ENCODE assay signal across 12 mouse cellular contexts in genomic region chr3:27067206-27067605, GRCm38 (mm10).
DNase-seq lines count a peak whose midpoint lies in the region; ATAC-seq and TF ChIP-seq lines count a peak whose summit lies in the region.
"Had no signal": no experiment of that assay in that cellular context is flagged by ENCODE, and none has a peak within 500 bp of the region (broad histone marks: within the 10 kb centered on the region; RNA-seq: fewer than 3 reads in every experiment).

No protein-coding gene starts in this region.

- H3K4me1 ChIP-seq in kidney, adult 2 months (ENCODE audit: control insufficient read depth, insufficient read depth, low read length), result peaks cover 6% of the 10 kb centered on the region; the same call in 1 of the 2 replicates
- H3K4me1 ChIP-seq in kidney, embryonic 16.5 days (ENCODE audit: insufficient read depth, low read length), result no peaks in the 10 kb centered on the region
- no peaks in the 10 kb centered on the region for H3K4me1 ChIP-seq in G1E (ENCODE audit: insufficient read depth, low read depth, low read length)
- H3K4me1 ChIP-seq: heart, embryonic 12.5 days; limb, embryonic 13.5 days had no signal

- H3K4me2 ChIP-seq in kidney, embryonic 16.5 days (replicated peaks; ENCODE audit: low read depth, low read length), result no peak overlapping the region
- H3K4me2 ChIP-seq: heart, embryonic 12.5 days; limb, embryonic 13.5 days had no signal

- TF ChIP-seq POLR2A in kidney, adult 2 months (IDR thresholded peaks at IDR 0.05; ENCODE audit: low read depth, low read length), result no peak

- H3K27me3 ChIP-seq in kidney, adult 2 months (replicated peaks; ENCODE audit: control insufficient read depth, insufficient read depth, low read length), result no peaks in the 10 kb centered on the region
- H3K27me3 ChIP-seq in kidney, embryonic 16.5 days (ENCODE audit: insufficient read depth, low read length), result no peaks in the 10 kb centered on the region
- no peaks in the 10 kb centered on the region for H3K27me3 ChIP-seq in G1E (ENCODE audit: insufficient read depth, low read length)
- H3K27me3 ChIP-seq: heart, embryonic 12.5 days; limb, embryonic 13.5 days had no signal

- no peaks in the 10 kb centered on the region for H3K36me3 ChIP-seq in kidney, adult 2 months (ENCODE audit: control insufficient read depth, insufficient read depth, low read length)
- H3K36me3 ChIP-seq in kidney, embryonic 16.5 days (ENCODE audit: insufficient read depth, low read length), result no peaks in the 10 kb centered on the region
- no peaks in the 10 kb centered on the region for H3K36me3 ChIP-seq in G1E (replicated peaks)
- H3K36me3 ChIP-seq: heart, embryonic 12.5 days; limb, embryonic 13.5 days had no signal

- no peak overlapping the region for H3K9ac ChIP-seq in kidney, embryonic 16.5 days (replicated peaks; ENCODE audit: low read length)
- H3K9ac ChIP-seq: heart, embryonic 12.5 days; limb, embryonic 13.5 days had no signal

- TF ChIP-seq CTCF in kidney, adult 2 months (conservative IDR thresholded peaks at IDR 0.05; ENCODE audit: insufficient read depth, insufficient read length, low read depth, low read length), result no peak
- TF ChIP-seq CTCF in G1E (IDR thresholded peaks at IDR 0.05; ENCODE audit: low read depth, low read length), result no peak

- H3K4me3 ChIP-seq in kidney, adult 2 months (ENCODE audit: insufficient read depth, low read depth, low read length), result no peak overlapping the region
- H3K4me3 ChIP-seq in kidney, embryonic 16.5 days (ENCODE audit: low read length), result no peak overlapping the region
- H3K4me3 ChIP-seq in G1E (ENCODE audit: low read depth, low read length), result no peak overlapping the region
- H3K4me3 ChIP-seq: heart, embryonic 12.5 days; limb, embryonic 13.5 days had no signal

- no peak overlapping the region for H3K27ac ChIP-seq in kidney, adult 2 months (ENCODE audit: insufficient read depth, low read depth, low read length)
- no peak overlapping the region for H3K27ac ChIP-seq in kidney, embryonic 16.5 days (ENCODE audit: low read length)
- H3K27ac ChIP-seq: limb, embryonic 13.5 days had no signal

- H3K9me3 ChIP-seq in kidney, embryonic 16.5 days (ENCODE audit: low read length), result no peaks in the 10 kb centered on the region
- H3K9me3 ChIP-seq in G1E (replicated peaks), result no peaks in the 10 kb centered on the region
- H3K9me3 ChIP-seq: heart, embryonic 12.5 days; limb, embryonic 13.5 days had no signal

- ATAC-seq in kidney, embryonic 16.5 days (ENCODE audit: low FRiP score, low TSS enrichment), result no peak
- peak; percentile 22; the same call in 1 of the 2 replicates for ATAC-seq in G1E (ENCODE audit: extremely low read depth, insufficient number of reproducible peaks, low FRiP score, poor library complexity, severe bottlenecking)
- no peak for ATAC-seq in monocyte, adult 5-6 weeks (replicated peaks; ENCODE audit: insufficient number of reproducible peaks, low FRiP score, low TSS enrichment, poor library complexity, severe bottlenecking)

- peak; percentile 39 for DNase-seq in kidney, adult 2 months
- DNase-seq in A20 (ENCODE audit: low read depth, low spot score) (peak; percentile 42), G1E (ENCODE audit: low spot score) (peak; percentile 15)
- DNase-seq in embryo, embryonic 9.5 days (ENCODE audit: extremely low spot score), result peak; percentile 15
- DNase-seq in right cerebral cortex, postnatal 14 days, result no peak
- DNase-seq: cerebellum, adult 11-12 months; kidney, adult 8-10 months; right cerebral cortex, adult 18-20 months had no signal
